Mouse (Mus musculus): ENCODE data around the gene Nedd4. TPM values are rescaled to one million over a fixed set of nuclear protein-coding genes. Genes with fewer than 3 reads are reported as not detected.

Gene Nedd4
- polyA plus RNA-seq, 1 experiment: 18.7 TPM

DNA sequence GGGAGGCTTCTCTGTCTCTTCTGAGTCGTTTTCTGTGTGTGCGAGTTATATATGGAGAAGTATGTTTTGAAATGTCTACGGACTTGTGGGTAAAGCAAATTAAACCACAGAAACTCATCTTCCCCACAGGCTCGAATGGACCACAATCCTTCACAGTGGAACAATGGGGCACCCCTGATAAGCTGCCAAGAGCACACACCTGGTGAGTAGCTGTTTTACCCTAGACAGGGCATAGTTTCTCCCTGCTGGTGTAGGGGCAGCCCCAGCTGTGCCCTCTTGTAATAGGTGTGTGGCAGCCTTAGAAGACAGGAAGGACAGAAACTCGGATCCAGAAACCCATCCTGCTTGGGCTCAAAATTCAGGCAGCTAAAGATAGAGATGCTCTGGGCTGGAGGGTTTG lies 84.1 kb downstream of the Nedd4 start:
- Histone ChIP-seq H3K27me3 (ENCODE audit: control insufficient read depth, insufficient read depth, low read length) (no peaks in the 10 kb centered on the region), H3K4me1 (ENCODE audit: control insufficient read depth, insufficient read depth, insufficient read length, low read length) (no peaks in the 10 kb centered on the region), H3K27ac (ENCODE audit: insufficient read depth, low read depth, low read length) (no peak overlapping the region), H3K4me3 (ENCODE audit: low read depth, low read length) (no peak overlapping the region), H3K36me3 (ENCODE audit: control insufficient read depth, insufficient read depth, low read length) (peaks cover 50% of the 10 kb centered on the region)
- TF ChIP-seq CTCF (IDR thresholded peaks at IDR 0.05; ENCODE audit: extremely low read depth, insufficient read length, insufficient replicate concordance, low read depth, low read length) (no peak), POLR2A (IDR thresholded peaks at IDR 0.05; ENCODE audit: low read depth, low read length) (no peak)
- WGBS: 74% methylated on average over 5 of the region's 5 CpGs

DNA sequence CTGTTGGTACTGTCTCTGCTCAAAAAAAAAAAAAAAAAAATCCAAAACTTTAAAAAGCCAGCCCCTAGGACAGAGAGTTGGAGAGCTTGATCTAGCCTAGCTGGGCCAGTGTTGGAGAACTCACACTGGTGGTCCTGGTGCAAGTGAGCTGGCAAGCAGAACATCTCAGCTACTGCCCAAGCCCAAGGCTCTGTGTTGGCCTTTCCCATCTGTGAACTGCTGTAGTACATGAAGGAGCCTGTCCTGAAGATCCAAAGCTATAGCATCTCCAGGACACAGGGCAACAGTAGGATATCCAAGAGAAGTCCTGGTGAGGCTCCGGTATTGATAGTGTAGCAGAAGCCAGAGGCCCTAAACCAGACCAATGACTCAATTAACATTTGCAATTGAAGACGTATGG lies 88.1 kb downstream of the Nedd4 start:
- Histone ChIP-seq H3K27ac (ENCODE audit: insufficient read depth, low read depth, low read length) (no peak overlapping the region), H3K27me3 (ENCODE audit: control insufficient read depth, insufficient read depth, low read length) (no peaks in the 10 kb centered on the region), H3K4me1 (ENCODE audit: control insufficient read depth, insufficient read depth, insufficient read length, low read length) (peaks cover 3% of the 10 kb centered on the region; the same call in 1 of the 2 replicates), H3K36me3 (ENCODE audit: control insufficient read depth, insufficient read depth, low read length) (peaks cover 23% of the 10 kb centered on the region), H3K4me3 (ENCODE audit: low read depth, low read length) (no peak overlapping the region)
- 74% methylated on average over 2 of the region's 2 CpGs for WGBS
- no peak for TF ChIP-seq CTCF (IDR thresholded peaks at IDR 0.05; ENCODE audit: extremely low read depth, insufficient read length, insufficient replicate concordance, low read depth, low read length)
- TF ChIP-seq POLR2A (IDR thresholded peaks at IDR 0.05; ENCODE audit: low read depth, low read length): no peak

DNA sequence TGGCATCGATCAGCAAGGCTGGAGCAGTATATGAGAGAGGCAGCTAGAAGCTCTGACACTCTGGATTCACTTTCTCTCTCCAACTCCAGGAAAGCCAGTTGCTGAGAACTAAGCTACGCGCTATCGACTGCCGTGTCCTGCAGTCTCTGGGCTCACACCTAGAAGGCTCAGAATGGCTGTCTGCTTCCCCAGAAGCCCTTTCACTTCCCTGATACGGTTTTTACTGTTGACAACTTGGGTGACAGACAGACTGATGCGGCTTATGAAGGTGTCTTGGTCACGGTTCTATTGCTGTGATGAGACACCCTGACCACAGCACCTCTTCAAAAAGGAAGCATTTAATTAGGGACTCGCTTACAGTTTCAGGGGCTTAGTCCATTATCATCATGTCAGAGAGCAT lies 90.5 kb downstream of the Nedd4 start:
- WGBS: 54% methylated on average over 9 of the region's 9 CpGs
- no peaks in the 10 kb centered on the region; the same call in 1 of the 2 replicates for H3K27me3 ChIP-seq (ENCODE audit: control insufficient read depth, insufficient read depth, low read length)
- no peak overlapping the region for H3K4me3 ChIP-seq (ENCODE audit: low read depth, low read length)
- H3K27ac ChIP-seq (ENCODE audit: insufficient read depth, low read depth, low read length): peak overlapping the region; percentile 10; the same call in 1 of the 2 replicates
- peaks cover 4% of the 10 kb centered on the region; the same call in 1 of the 2 replicates for H3K36me3 ChIP-seq (ENCODE audit: control insufficient read depth, insufficient read depth, low read length)
- peaks cover 3% of the 10 kb centered on the region; the same call in 1 of the 2 replicates for H3K4me1 ChIP-seq (ENCODE audit: control insufficient read depth, insufficient read depth, insufficient read length, low read length)
- TF ChIP-seq POLR2A (IDR thresholded peaks at IDR 0.05; ENCODE audit: low read depth, low read length): no peak
- no peak for TF ChIP-seq CTCF (IDR thresholded peaks at IDR 0.05; ENCODE audit: extremely low read depth, insufficient read length, insufficient replicate concordance, low read depth, low read length)

GRCm38 (mm10) chr9:72753741-72754140 lies 91.6 kb downstream of the Nedd4 start:
- H3K27me3 ChIP-seq (ENCODE audit: control insufficient read depth, insufficient read depth, low read length): no peaks in the 10 kb centered on the region; the same call in 1 of the 2 replicates
- H3K4me3 ChIP-seq (ENCODE audit: low read depth, low read length): no peak overlapping the region
- H3K36me3 ChIP-seq (ENCODE audit: control insufficient read depth, insufficient read depth, low read length): peaks cover 2% of the 10 kb centered on the region; the same call in 1 of the 2 replicates
- TF ChIP-seq POLR2A (IDR thresholded peaks at IDR 0.05; ENCODE audit: low read depth, low read length) (no peak), CTCF (IDR thresholded peaks at IDR 0.05; ENCODE audit: extremely low read depth, insufficient read length, insufficient replicate concordance, low read depth, low read length) (no peak)
- H3K27ac ChIP-seq (ENCODE audit: insufficient read depth, low read depth, low read length): no peak overlapping the region
- 41% methylated on average over 7 of the region's 7 CpGs for WGBS
- peaks cover 3% of the 10 kb centered on the region; the same call in 1 of the 2 replicates for H3K4me1 ChIP-seq (ENCODE audit: control insufficient read depth, insufficient read depth, insufficient read length, low read length)

DNA sequence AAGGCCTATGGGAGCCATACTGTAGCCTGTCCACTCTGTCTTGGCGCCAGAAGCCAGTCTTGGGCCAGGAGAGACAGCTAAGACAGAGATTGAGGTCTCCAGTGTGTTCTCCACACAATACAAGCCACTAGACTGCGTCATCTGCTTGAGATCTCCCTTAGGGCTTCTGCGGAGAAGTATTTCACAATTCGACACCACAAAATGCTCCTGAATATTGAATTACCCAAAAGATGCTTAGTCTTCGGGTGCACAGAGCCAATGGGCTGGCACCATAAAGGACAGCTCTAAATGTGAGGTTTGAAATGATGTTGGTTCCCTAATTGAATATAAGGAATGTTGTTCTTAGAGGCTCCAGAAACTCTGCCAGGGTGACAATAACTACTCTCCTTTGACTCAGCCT lies 95.0 kb downstream of the Nedd4 start:
- no peak overlapping the region for H3K27ac ChIP-seq (ENCODE audit: insufficient read depth, low read depth, low read length)
- TF ChIP-seq POLR2A (IDR thresholded peaks at IDR 0.05; ENCODE audit: low read depth, low read length) (no peak), CTCF (IDR thresholded peaks at IDR 0.05; ENCODE audit: extremely low read depth, insufficient read length, insufficient replicate concordance, low read depth, low read length) (no peak)
- WGBS: 80% methylated on average over 5 of the region's 5 CpGs

DNA sequence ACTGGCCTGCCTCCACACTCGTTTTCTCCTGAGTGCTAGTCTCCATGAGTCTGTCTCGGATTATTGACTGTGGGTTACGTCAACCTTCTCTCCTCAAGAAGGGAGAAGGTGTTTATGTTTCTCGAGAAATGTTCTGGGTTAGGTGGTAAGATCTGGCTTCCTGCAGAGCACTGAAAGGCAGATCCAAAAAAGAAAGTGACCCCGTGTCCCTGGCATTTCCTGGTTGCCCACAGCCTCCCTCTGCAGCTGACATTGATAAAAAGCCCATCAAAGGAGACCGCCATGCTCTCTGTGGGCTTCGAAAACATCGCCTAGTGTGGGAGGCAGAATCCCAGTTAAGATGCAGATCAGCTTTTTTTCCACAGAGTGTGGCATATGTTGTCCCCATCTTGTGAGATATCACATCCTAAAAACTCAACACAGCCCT lies 96.6 kb downstream of the Nedd4 start:
- 61% methylated on average over 8 of the region's 8 CpGs for WGBS
- TF ChIP-seq CTCF (IDR thresholded peaks at IDR 0.05; ENCODE audit: extremely low read depth, insufficient read length, insufficient replicate concordance, low read depth, low read length): no peak
- TF ChIP-seq POLR2A (IDR thresholded peaks at IDR 0.05; ENCODE audit: low read depth, low read length): no peak
- Histone ChIP-seq H3K27me3 (ENCODE audit: control insufficient read depth, insufficient read depth, low read length) (no peaks in the 10 kb centered on the region; the same call in 1 of the 2 replicates), H3K36me3 (ENCODE audit: control insufficient read depth, insufficient read depth, low read length) (no peaks in the 10 kb centered on the region), H3K4me3 (ENCODE audit: low read depth, low read length) (no peak overlapping the region), H3K4me1 (ENCODE audit: control insufficient read depth, insufficient read depth, insufficient read length, low read length) (no peaks in the 10 kb centered on the region), H3K27ac (ENCODE audit: insufficient read depth, low read depth, low read length) (no peak overlapping the region)

More for the DNA sequence above, 95.0 kb downstream of the Nedd4 start:
- H3K27me3 ChIP-seq (ENCODE audit: control insufficient read depth, insufficient read depth, low read length): no peaks in the 10 kb centered on the region; the same call in 1 of the 2 replicates
- no peak overlapping the region for H3K4me3 ChIP-seq (ENCODE audit: low read depth, low read length)
- H3K4me1 ChIP-seq (ENCODE audit: control insufficient read depth, insufficient read depth, insufficient read length, low read length): peaks cover under 1% of the 10 kb centered on the region; the same call in 1 of the 2 replicates
- no peaks in the 10 kb centered on the region for H3K36me3 ChIP-seq (ENCODE audit: control insufficient read depth, insufficient read depth, low read length)

- Histone ChIP-seq H3K27ac (ENCODE audit: insufficient read depth, low read depth, low read length) (no peak overlapping the region), H3K4me1 (ENCODE audit: control insufficient read depth, insufficient read depth, insufficient read length, low read length) (peaks cover 2% of the 10 kb centered on the region; the same call in 1 of the 2 replicates), H3K27me3 (ENCODE audit: control insufficient read depth, insufficient read depth, low read length) (no peaks in the 10 kb centered on the region), H3K36me3 (ENCODE audit: control insufficient read depth, insufficient read depth, low read length) (no peaks in the 10 kb centered on the region), H3K4me3 (ENCODE audit: low read depth, low read length) (no peak overlapping the region)
- WGBS: 14% methylated on average over 3 of the region's 3 CpGs
- no peak for TF ChIP-seq CTCF (IDR thresholded peaks at IDR 0.05; ENCODE audit: extremely low read depth, insufficient read length, insufficient replicate concordance, low read depth, low read length)
Observed at GRCm38 (mm10) chr9:72763050-72763718, 101.0 kb downstream of the Nedd4 start.
